Mouse (Mus musculus): ENCODE measurements around the gene Trpv6.

Trpv6 gene

GRCm38 (mm10) chr6:41636178-41636577, at the start of gene Trpv6:
Gene Trpv6 (minus strand): TSS chr6:41636405.
- no peak for DNase-seq (ENCODE audit: low spot score in 2 of 2)

DNA sequence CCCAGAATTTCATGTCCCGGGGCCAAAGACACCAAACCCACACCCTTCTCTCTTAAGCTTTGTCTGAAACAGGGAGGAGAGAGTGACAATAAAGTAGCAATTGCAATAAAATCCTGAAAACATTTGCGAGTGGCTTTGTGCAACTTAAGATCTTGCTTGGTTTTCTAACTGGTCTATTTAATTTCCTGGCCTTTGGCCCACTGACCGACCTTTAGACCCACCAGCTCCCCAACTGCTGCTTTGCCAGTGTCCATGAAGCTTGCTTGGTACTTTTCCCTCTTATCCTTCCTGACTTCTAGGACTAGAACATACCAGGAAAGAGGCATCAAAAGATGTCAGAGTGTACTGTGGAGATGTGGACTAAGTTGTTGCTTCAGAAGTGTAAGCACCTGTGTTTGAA, 49.4 kb upstream of the Trpv6 start:
- DNase-seq (ENCODE audit: low spot score in 2 of 2), result no peak

- DNase-seq (ENCODE audit: low spot score in 2 of 2), result no peak
Observed at GRCm38 (mm10) chr6:41684911-41685310, 48.7 kb upstream of the Trpv6 start.

GRCm38 (mm10) chr6:41684131-41684530, 47.9 kb upstream of the Trpv6 start, which contains the start of gene Llcfc1:
Gene Llcfc1 (plus strand): TSS chr6:41684431.
- no peak for DNase-seq (ENCODE audit: low spot score in 2 of 2)

GRCm38 (mm10) chr6:41681656-41682055, 45.5 kb upstream of the Trpv6 start:
- no peak for DNase-seq (ENCODE audit: low spot score in 2 of 2)

DNA sequence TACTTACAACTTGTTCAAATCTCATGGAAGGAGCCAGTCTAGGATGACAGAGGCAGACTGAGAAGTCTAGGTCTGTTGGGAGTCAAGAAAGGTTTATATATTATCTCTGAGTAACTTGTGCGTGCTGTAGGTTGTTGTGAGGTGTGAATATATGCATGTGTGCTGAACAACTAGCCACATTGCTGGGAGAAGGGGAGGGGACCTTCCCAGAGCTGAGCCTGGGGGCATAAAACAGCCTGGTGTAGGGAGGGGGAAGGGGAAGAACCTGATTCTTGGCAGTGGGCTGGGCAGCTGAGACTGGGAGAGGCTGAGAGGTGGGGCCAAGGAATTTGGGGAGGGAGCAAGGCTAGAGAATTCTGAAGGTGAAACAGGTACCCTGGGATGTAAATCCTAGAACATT, 44.5 kb upstream of the Trpv6 start, which contains the start of gene Trpv5:
Gene Trpv5 (minus strand): TSS at position 101 of the 400 bp plus-strand sequence.
- DNase-seq (ENCODE audit: low spot score in 2 of 2), result no peak

GRCm38 (mm10) chr6:41676530-41676929, 40.3 kb upstream of the Trpv6 start:
- DNase-seq (ENCODE audit: low spot score in 2 of 2), result no peak

DNA sequence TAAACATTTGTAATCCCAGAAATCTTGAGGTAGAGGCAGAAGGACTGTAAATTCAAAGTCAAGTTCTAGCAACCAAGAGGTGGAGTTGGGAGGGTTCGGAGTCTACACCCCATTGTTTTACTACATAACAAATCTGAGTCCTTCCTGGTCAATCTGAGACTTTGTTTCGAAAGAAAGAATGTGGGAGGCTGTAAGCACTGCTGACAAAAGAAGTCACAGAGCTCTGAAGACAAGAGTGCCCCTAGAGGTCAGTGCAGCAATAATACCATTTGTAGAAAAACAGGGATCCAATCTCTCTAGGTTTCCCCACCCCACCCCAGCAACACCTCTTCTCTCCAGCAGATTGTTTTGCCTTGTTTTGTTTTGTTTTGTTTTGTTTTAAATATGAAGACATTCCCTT, 26.1 kb upstream of the Trpv6 start:
- no peak for DNase-seq (ENCODE audit: low spot score in 2 of 2)

GRCm38 (mm10) chr6:41658487-41658886, 22.3 kb upstream of the Trpv6 start:
- no peak for DNase-seq (ENCODE audit: low spot score in 2 of 2)

DNA sequence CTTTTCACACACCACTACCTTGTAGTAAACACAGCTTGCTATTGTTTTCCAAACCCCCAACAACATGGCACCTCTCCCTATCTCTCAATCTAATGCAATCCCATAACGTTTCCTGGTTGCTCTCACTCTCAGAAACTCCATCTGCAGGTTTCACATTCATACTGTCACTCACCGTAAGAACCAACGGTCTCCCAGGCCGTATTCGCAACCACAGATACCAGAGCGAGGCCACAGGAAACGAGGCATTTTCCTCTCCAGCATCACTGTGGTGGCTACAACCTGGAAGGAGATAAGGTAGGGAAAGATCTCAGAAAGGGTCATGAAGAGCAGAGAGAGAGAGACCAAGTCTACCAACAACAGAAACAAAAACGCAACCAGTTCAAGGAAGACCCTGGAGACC, 18.4 kb upstream of the Trpv6 start:
- DNase-seq (ENCODE audit: low spot score in 2 of 2), result no peak

- DNase-seq (ENCODE audit: low spot score in 2 of 2), result no peak
Observed at GRCm38 (mm10) chr6:41653173-41653572, 17.0 kb upstream of the Trpv6 start.

- no peak for DNase-seq (ENCODE audit: low spot score in 2 of 2)
Observed at GRCm38 (mm10) chr6:41646672-41647071, 10.5 kb upstream of the Trpv6 start.

DNA sequence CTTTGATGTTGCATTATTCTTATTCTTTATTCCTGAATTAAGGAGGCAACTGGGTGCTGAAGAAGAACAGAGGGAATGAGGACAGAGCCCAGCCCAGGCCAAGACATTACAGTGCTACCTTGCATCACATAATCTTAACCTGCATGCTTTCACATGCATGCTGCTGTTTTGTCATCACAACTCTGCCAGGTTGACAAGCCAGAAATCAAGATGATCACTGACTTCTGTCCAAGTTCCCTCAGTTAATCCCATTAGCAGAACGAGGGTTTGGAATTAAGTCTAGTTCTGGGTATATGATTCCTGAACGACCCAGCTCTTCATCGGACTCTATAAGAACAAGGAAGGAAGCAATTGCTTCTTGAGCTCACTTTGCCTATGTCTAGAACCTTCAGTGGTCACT, 10.0 kb upstream of the Trpv6 start:
- DNase-seq (ENCODE audit: low spot score in 2 of 2), result no peak

- no peak for DNase-seq (ENCODE audit: low spot score in 2 of 2)
Observed at GRCm38 (mm10) chr6:41643227-41643626, 7.0 kb upstream of the Trpv6 start.

DNA sequence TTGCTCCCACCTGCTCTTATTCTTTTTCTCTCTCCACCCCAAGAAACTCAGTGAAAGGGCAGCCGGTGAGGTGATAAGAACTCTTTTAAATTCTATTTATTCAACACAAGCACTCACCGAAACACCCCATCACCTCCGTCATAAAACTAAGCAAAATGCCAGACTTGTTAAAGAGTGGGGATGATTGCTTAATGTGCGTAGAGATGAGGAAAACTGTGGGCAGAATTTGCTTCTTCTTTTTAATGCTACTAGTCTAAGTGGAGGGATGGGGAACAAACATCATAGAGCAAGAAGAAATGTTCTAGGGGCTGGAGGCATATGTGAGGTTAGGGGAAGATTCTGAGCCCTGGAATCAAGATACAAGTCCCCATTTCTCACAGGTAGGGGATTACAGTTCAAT, 6.6 kb upstream of the Trpv6 start:
- no peak for DNase-seq (ENCODE audit: low spot score in 2 of 2)

GRCm38 (mm10) chr6:41641173-41641866, 5.1 kb upstream of the Trpv6 start:
- no peak for DNase-seq (ENCODE audit: low spot score in 2 of 2)

GRCm38 (mm10) chr6:41640449-41640848, 4.2 kb upstream of the Trpv6 start:
- no peak for DNase-seq (ENCODE audit: low spot score in 2 of 2)

- DNase-seq (ENCODE audit: low spot score in 2 of 2), result no peak
Observed at GRCm38 (mm10) chr6:41637927-41638506, 1.8 kb upstream of the Trpv6 start.

- no peak for DNase-seq (ENCODE audit: low spot score in 2 of 2)
Observed at GRCm38 (mm10) chr6:41637393-41637792, 1.2 kb upstream of the Trpv6 start.

GRCm38 (mm10) chr6:41635211-41635610, 994 bp downstream of the Trpv6 start:
- DNase-seq (ENCODE audit: low spot score in 2 of 2), result no peak

GRCm38 (mm10) chr6:41631549-41631948, 4.7 kb downstream of the Trpv6 start:
- DNase-seq (ENCODE audit: low spot score in 2 of 2), result no peak

- no peak for DNase-seq (ENCODE audit: low spot score in 2 of 2)
Observed at GRCm38 (mm10) chr6:41630791-41631190, 5.4 kb downstream of the Trpv6 start.

GRCm38 (mm10) chr6:41628180-41628579, 8.0 kb downstream of the Trpv6 start:
- DNase-seq (ENCODE audit: low spot score in 2 of 2), result no peak

GRCm38 (mm10) chr6:41622661-41623060, 13.5 kb downstream of the Trpv6 start:
- no peak for DNase-seq (ENCODE audit: low spot score in 2 of 2)
